Mouse (Mus musculus): ENCODE measurements around the gene Lpcat2. TPM values are rescaled to one million over a fixed set of nuclear protein-coding genes. Genes with fewer than 3 reads are reported as not detected.

Gene Lpcat2
- polyA plus RNA-seq, 1 experiment from 2014 or later, result 4.8 TPM

- no peaks in the 10 kb centered on the region for H3K36me3 ChIP-seq
- no peaks in the 10 kb centered on the region for H3K9me3 ChIP-seq (replicated peaks)
- 48% methylated on average over 4 of the region's 4 CpGs for WGBS (ENCODE audit: insufficient replicate concordance)
- H3K27ac ChIP-seq, result no peak overlapping the region
- no peak overlapping the region for H3K4me3 ChIP-seq
- no peaks in the 10 kb centered on the region for H3K27me3 ChIP-seq (replicated peaks)
- H3K4me1 ChIP-seq, result no peaks in the 10 kb centered on the region
- H3K9ac ChIP-seq, result no peak overlapping the region
- ATAC-seq, result no peak
- no peak overlapping the region for H3K4me2 ChIP-seq
Observed at GRCm38 (mm10) chr8:92938056-92938455, 82.9 kb downstream of the Lpcat2 start.

GRCm38 (mm10) chr8:92949071-92949470, 93.9 kb downstream of the Lpcat2 start:
- Histone ChIP-seq H3K27me3 (replicated peaks) (no peaks in the 10 kb centered on the region), H3K9ac (no peak overlapping the region), H3K36me3 (no peaks in the 10 kb centered on the region), H3K4me1 (no peaks in the 10 kb centered on the region), H3K27ac (no peak overlapping the region), H3K4me2 (no peak overlapping the region), H3K9me3 (replicated peaks) (no peaks in the 10 kb centered on the region), H3K4me3 (no peak overlapping the region)
- 37% methylated on average over 4 of the region's 4 CpGs for WGBS (ENCODE audit: insufficient replicate concordance)
- ATAC-seq, result no peak

GRCm38 (mm10) chr8:92950639-92951371, 95.7 kb downstream of the Lpcat2 start:
- Histone ChIP-seq H3K27ac (no peak overlapping the region), H3K9me3 (replicated peaks) (no peaks in the 10 kb centered on the region), H3K27me3 (replicated peaks) (no peaks in the 10 kb centered on the region), H3K4me1 (no peaks in the 10 kb centered on the region), H3K36me3 (no peaks in the 10 kb centered on the region), H3K4me3 (no peak overlapping the region), H3K4me2 (no peak overlapping the region), H3K9ac (no peak overlapping the region)
- 66% methylated on average over 12 of the region's 12 CpGs for WGBS (ENCODE audit: insufficient replicate concordance)
- no peak for ATAC-seq

GRCm38 (mm10) chr8:92954044-92954443, 98.9 kb downstream of the Lpcat2 start:
- no peak for ATAC-seq
- Histone ChIP-seq H3K9me3 (replicated peaks) (no peaks in the 10 kb centered on the region), H3K4me3 (no peak overlapping the region), H3K27ac (no peak overlapping the region), H3K36me3 (no peaks in the 10 kb centered on the region), H3K4me2 (no peak overlapping the region), H3K27me3 (replicated peaks) (peaks cover 8% of the 10 kb centered on the region; the same call in 1 of the 2 replicates), H3K9ac (no peak overlapping the region), H3K4me1 (no peaks in the 10 kb centered on the region)
- 67% methylated on average over 5 of the region's 5 CpGs for WGBS (ENCODE audit: insufficient replicate concordance)

GRCm38 (mm10) chr8:92959779-92960178, 104.6 kb downstream of the Lpcat2 start, which contains the start of gene Slc6a2:
Slc6a2 (plus strand) TSS chr8:92960079.
- 47% methylated on average over 10 of the region's 10 CpGs for WGBS (ENCODE audit: insufficient replicate concordance)
- Histone ChIP-seq H3K27me3 (replicated peaks) (peaks cover 59% of the 10 kb centered on the region), H3K36me3 (no peaks in the 10 kb centered on the region), H3K4me3 (peak within 1 kb of the TSS; percentile 11; the same call in 1 of the 2 replicates), H3K4me1 (0 out of 2 replicates have a peak, but pooled peaks cover 4% of the 10 kb centered on the region), H3K27ac (no peak within 1 kb of the TSS), H3K9me3 (replicated peaks) (no peaks in the 10 kb centered on the region), H3K9ac (no peak within 1 kb of the TSS), H3K4me2 (peak within 1 kb of the TSS; percentile 40)
- ATAC-seq, result no peak

GRCm38 (mm10) chr8:92960451-92960911, 105.3 kb downstream of the Lpcat2 start:
- H3K9me3 ChIP-seq (replicated peaks), result no peaks in the 10 kb centered on the region
- whole genome bisulfite sequencing (ENCODE audit: insufficient replicate concordance), result 2% methylated on average over 41 of the region's 42 CpGs
- H3K27me3 ChIP-seq (replicated peaks), result peaks cover 59% of the 10 kb centered on the region
- H3K27ac ChIP-seq, result no peak overlapping the region
- H3K4me2 ChIP-seq, result peak overlapping the region; percentile 40
- H3K9ac ChIP-seq, result no peak overlapping the region
- no peak for ATAC-seq
- no peaks in the 10 kb centered on the region for H3K36me3 ChIP-seq
- H3K4me3 ChIP-seq, result peak overlapping the region; percentile 11; the same call in 1 of the 2 replicates
- H3K4me1 ChIP-seq, result 0 out of 2 replicates have a peak, but pooled peaks cover 4% of the 10 kb centered on the region

GRCm38 (mm10) chr8:92961088-92961487, 105.9 kb downstream of the Lpcat2 start:
- no peak overlapping the region for H3K9ac ChIP-seq
- peaks cover 59% of the 10 kb centered on the region for H3K27me3 ChIP-seq (replicated peaks)
- no peak for ATAC-seq
- H3K4me3 ChIP-seq, result no peak overlapping the region
- no peak overlapping the region for H3K4me2 ChIP-seq
- H3K36me3 ChIP-seq, result no peaks in the 10 kb centered on the region
- no peaks in the 10 kb centered on the region for H3K9me3 ChIP-seq (replicated peaks)
- H3K27ac ChIP-seq, result no peak overlapping the region
- 0 out of 2 replicates have a peak, but pooled peaks cover 4% of the 10 kb centered on the region for H3K4me1 ChIP-seq
- WGBS (ENCODE audit: insufficient replicate concordance), result 5% methylated on average over 25 of the region's 25 CpGs

GRCm38 (mm10) chr8:92964556-92964955, 109.4 kb downstream of the Lpcat2 start:
- Histone ChIP-seq H3K36me3 (no peaks in the 10 kb centered on the region), H3K4me2 (no peak overlapping the region), H3K9ac (no peak overlapping the region), H3K27me3 (replicated peaks) (peaks cover 47% of the 10 kb centered on the region), H3K4me3 (no peak overlapping the region), H3K4me1 (0 out of 2 replicates have a peak, but pooled peaks cover 4% of the 10 kb centered on the region), H3K27ac (no peak overlapping the region), H3K9me3 (replicated peaks) (no peaks in the 10 kb centered on the region)
- WGBS (ENCODE audit: insufficient replicate concordance), result 53% methylated on average over 2 of the region's 2 CpGs
- ATAC-seq, result no peak

Small RNAs within 50 kb of the gene (microRNA-seq; reads per million reads assigned to microRNA genes)
- gene Gm22151, result not detected

Other genes with a start within 250 kb of the Lpcat2 start
- 0.05 TPM in 1 of 2 replicates, not detected in the other for gene Irx6, start 181.1 kb upstream of the Lpcat2 start, polyA plus RNA-seq (2016; fragmentation: Nextera tagmentation; extraction: Ambion mirVana)
- gene Mmp2, start 28.0 kb upstream of the Lpcat2 start, polyA plus RNA-seq (2016; fragmentation: Nextera tagmentation; extraction: Ambion mirVana), result 22.6 and 25.3 TPM in 2 replicates
- gene Capns2, start 46.1 kb downstream of the Lpcat2 start, polyA plus RNA-seq (2016; fragmentation: Nextera tagmentation; extraction: Ambion mirVana), result not detected in 2 replicates
- gene Slc6a2, start 104.7 kb downstream of the Lpcat2 start, polyA plus RNA-seq (2016; fragmentation: Nextera tagmentation; extraction: Ambion mirVana), result not detected in 2 replicates
- gene Ces1a, start 192.9 kb downstream of the Lpcat2 start, polyA plus RNA-seq (2016; fragmentation: Nextera tagmentation; extraction: Ambion mirVana), result not detected in 2 replicates
- gene Ces1b, start 224.7 kb downstream of the Lpcat2 start, polyA plus RNA-seq (2016; fragmentation: Nextera tagmentation; extraction: Ambion mirVana), result not detected in 2 replicates